Mouse (Mus musculus): Measurements from ENCODE around the gene Ipo13.

Ipo13 gene

DNA sequence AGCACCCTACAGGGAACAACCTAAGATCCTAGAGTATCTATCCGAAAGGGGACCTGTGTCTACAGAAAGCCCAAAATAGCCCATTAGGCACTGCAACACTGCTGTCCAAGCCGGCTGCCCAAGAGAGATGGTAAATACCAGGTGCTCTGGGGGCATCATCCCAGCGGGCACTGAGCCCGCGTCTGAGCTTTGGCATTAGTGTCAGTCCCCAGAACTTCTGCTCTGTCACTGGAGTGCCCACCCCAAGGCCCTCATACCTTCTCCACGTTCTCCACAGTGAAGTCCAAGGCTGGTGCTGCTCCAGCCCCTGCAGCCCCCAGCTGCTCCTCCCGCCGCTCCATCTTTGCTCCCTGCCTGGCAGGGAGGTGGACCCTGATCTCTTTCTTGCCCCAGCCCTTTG, 768 bp downstream of the Ipo13 start:
- DNase-seq (ENCODE audit: low spot score), result no peak

DNA sequence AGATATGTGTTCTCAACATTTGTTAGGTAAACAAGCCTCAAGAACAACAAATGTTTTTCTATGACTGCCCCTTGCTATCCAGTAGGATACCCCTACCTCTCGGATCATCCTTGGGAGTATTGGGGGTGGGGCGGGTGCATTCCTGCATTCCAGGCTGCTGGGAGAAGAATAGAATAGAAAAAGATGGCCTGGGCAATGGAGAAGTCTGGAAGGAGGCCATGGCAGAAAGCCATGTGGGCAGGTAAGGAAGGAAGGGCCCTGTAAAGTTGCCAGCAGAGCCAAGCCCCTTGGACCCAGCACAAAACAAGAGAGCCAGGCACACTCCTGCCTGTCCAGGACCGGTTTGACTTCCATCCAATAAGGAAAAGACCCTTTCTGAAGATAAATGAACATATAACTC, 1.4 kb downstream of the Ipo13 start:
- no peak for DNase-seq (ENCODE audit: low spot score)

DNA sequence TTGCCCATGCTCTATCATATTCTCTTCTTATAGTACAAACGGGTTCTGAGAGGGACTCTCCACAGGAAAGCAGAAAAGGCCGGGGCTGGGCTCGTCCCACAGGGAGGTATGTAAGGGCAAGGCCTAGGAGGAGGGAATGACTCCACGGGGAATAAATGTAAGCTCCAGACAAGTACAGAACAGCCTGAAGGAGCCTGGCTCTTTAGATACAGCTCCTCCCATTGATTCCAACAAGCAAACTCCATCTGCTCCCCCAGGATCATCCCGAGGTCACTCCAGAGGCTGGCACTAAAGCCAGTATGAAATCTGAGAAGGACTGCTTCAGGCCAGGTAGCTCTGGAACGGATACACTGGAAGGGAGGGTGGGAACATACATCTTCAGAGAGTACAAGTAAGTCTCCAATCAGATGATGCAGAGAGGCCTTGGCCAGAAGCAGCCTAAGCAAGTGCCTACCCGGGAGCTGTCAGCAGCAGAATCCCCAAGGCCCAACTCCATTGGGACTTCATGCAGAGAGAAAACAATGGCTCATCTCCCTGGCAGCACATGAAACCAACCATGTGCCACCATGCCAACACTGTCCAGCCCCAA, 2.0 kb downstream of the Ipo13 start:
- no peak for DNase-seq (ENCODE audit: low spot score)

DNA sequence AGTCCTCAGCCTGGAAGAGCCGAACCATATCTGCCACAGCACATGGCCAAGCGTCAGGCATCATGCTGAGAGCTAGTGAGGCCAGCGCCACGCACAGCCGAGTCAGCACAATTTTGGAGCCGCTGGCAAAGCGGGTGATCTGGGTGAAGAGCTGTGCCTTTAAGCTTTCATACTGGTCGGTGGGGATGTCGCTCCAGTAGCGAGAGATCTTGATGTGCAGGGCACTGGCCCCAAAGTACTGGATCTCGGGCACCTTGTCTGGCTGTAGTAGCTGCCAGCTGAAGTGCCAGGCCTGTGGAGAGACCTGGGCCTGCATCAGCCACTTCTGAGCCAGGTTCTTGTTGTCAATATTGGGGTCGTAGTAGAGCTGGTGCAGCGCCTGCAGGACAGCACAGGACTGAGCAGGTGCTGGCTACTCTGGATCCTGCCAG, 2.7 kb downstream of the Ipo13 start:
- no peak for DNase-seq (ENCODE audit: low spot score)

DNA sequence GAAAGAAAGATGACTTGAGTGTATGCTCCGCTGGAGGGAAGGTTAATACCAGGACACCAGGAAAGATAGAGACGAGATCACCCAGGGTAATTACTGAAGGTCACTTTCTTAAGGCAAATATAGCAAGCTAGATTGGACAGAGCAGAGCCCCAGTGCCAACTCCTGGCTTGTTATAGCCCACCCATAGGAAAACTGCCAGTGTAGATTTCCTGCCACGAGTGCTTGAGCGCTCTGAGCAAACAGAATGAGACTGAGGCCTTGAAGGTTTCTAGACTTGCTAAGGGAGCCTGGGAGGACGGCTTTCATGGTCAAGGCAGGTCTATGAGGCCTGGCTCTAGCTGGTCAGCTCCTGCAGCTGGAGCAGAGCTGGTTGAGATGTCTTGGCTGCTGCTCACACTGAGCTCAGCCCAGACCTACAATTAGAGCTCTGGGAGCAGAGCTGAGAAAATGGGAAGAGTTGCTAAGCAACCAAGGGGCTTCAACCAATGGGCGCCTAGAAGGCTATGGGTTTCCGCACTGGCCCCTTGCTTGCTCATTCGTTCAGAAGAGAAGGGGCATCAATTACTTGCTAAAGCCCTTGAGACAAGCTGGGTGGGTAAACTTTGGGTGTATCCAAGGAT, 5.9 kb downstream of the Ipo13 start:
- peak; percentile 47 for DNase-seq (ENCODE audit: low spot score)

DNA sequence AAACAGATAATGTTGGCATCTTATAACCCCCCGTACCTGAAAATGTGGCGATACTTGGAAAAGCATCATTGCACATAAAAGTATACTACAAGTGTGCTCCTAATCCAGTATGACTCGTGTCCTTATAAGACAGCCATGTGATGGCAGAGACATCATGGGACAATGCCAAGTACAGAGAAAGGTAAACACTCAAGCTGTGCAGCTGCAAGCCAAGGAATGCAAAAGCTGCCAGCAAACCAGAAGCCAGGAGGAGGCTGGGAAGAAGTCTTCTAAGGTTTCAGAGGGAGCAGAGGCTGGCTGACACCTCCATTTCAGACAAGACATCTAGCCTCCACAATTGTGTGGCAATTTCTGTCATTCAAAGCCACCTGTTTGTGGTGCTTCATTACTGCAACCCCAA, 8.6 kb downstream of the Ipo13 start:
- DNase-seq (ENCODE audit: low spot score), result no peak

DNA sequence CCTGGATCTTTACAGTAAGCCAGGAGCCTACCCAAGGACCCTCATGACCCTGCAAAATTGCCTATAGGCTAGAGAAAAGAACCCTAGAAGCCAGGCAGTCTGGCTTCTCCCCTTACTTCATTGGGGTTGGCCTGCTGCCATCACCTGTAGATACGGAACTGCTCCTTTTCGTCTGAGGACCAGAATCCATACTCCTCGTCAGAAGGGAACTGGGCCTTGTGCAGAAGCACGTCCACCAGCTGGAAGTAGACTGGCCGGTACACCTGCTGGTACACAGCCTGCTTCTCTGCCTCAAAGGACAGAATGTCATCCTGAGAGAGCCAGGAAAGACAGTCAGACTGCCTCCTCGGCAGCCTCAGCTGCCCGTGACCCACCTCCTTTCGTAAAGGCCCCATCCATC, 10.0 kb downstream of the Ipo13 start:
- no peak for DNase-seq (ENCODE audit: low spot score)

DNA sequence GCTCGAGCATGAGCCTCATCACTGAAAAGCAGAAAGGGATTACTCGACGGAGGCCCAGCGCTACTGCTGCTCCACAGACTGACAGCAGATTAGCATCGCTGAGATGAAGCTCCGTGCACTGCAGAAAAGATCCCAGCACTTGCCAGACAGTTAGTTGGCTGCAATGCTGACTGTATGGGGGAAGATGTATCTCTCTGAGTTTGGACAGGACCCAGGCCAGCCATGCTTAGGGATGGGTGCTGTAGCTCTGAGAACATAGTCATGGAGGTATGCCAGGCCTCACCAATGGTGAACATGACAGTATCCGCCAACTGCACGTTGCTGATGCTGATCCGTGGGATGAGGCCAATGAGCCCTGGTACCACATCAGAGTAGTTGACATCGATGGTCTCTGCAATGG, 10.7 kb downstream of the Ipo13 start:
- no peak for DNase-seq (ENCODE audit: low spot score)

DNA sequence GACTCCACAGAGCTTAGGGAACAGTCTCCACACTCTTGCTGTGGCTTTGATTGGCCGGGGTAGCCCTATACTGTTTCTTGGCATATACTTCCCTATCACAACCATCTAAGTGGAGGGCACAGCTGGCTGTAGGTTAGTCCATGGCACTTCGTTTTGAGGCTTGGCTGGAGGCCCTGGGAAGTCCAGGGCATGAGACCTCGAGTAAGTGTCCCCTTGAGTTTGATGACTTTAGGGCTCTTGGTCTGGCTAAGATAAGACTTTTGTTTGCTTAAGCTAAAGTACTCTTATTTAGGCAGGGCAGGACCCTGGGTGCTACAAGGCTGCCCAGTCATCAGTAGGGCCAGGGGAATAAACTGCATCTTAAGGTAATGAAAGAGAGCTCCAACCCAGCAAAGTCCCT, 16.7 kb downstream of the Ipo13 start:
- no peak for DNase-seq (ENCODE audit: low spot score)

DNA sequence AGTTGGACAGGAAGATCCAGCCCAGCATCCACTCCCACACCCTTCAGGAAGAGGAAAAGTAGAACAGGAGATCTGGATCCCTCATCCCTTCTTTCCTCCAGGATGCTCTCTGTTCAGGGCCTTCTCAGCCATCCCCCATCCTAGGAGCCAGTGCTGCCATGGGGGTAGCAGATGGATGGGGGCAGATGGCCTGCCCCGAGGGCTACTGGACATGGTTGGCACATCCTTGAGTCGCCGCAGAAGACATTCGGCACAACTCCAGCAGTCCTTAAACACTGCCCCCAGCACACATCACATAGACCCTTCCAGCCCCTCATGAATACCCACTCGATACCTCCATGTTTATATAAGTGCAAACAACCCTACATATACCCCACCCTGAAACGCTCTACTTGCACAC, 18.8 kb downstream of the Ipo13 start:
- no peak for DNase-seq (ENCODE audit: low spot score)

DNA sequence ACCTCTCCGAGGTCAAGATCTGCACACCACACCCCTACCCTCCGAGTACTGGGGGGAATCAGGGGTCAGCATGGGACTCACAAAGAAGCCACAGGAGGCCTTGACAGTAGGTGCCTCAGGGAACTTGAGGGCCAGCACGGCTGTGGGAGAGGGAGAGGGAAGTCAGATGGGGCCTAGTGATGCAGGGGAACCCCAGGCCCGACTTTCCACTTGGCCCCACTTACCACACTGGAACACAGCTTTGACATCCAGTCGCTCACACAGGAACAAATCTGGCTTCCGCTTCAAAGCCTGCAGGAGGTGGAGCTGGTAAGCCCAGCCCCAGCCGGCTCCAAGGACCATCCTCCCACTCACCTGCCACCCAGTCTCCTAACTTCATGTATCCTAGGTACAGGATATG, 19.5 kb downstream of the Ipo13 start:
- DNase-seq (ENCODE audit: low spot score), result no peak

DNA sequence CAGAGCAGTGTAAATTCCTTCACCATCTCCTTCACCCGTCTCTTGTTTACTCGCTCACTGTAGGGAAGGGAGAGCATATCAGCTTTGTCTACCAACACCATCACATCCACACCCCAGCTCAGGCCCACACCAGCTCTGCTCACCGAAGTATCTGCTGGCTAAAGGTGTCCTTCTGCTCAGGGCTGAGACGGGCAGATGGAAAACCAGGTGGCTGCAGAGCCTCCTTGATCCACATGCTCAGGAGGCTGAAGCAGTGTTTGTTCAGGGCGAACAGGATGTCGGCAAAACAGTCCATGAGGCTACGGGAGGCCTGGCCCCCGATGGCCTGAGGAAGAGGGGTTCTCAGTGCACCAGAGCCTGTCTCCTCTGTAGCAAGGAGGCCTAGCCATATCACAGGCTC, 20.2 kb downstream of the Ipo13 start:
- no peak for DNase-seq (ENCODE audit: low spot score)

DNA sequence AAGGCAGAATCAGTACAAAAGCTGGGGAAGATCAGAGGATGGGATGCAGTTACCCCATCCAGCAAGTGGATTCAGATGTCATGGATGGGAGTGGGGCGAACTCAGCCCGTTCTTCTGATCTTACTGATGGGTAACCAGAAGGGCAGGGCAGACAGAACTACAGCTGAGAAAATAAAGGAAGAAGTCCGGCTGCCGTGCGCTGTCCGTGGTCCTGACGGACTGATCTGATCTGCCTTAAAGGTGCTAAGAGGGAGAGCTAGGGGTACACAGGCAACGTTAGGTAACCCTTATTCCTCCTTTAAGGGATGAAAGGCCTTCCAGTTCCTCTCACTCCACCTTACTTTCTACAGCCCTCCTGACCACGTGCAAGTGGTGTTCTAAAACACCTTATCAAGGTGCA, 21.4 kb downstream of the Ipo13 start:
- DNase-seq (ENCODE audit: low spot score), result peak; percentile 63

DNA sequence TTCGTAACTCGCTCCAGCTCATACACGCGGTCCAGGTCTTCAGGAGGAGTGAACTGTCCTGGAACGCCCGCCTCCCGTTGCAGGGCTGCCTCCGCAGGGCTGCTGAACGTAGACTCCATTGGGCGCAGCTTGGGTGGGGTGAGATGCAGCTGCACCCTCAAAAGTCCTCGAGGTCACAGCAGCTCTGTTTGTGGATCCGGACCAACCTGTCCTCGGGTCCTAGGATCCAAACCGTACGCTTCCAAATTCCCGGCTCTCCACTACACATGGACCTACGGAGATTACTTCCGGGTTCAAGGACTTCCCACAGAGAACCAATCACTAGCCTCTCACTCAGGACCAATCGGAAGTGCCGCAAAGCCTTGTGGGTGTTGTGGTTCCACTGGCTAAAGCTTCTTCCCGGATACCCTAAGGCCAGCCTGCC, 23.0 kb downstream of the Ipo13 start, which contains the start of gene Dph2:
Gene Dph2 (minus strand): TSS at position 295 of the 424 bp plus-strand sequence.
- DNase-seq (ENCODE audit: low spot score), result peak; percentile 93

DNA sequence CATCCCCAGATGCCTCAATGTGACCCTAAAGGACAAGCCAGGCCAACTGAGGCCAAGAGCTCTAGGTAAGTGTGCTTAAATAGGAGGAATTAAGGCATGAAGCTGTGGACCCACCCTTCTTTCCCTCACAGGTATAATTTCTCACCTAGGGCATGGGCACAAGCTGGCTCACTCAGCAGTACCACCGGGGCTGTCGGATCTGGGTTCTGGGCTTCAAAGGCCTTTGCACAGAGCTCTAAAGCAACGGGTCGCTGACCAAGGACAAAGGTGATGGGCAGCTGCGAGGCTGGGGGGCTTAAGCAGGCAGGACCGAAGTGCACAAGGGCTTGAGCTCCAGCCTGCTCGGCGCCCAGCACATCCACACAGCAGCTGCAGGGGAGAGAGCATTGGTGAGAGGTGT, 24.0 kb downstream of the Ipo13 start:
- no peak for DNase-seq (ENCODE audit: low spot score)

DNA sequence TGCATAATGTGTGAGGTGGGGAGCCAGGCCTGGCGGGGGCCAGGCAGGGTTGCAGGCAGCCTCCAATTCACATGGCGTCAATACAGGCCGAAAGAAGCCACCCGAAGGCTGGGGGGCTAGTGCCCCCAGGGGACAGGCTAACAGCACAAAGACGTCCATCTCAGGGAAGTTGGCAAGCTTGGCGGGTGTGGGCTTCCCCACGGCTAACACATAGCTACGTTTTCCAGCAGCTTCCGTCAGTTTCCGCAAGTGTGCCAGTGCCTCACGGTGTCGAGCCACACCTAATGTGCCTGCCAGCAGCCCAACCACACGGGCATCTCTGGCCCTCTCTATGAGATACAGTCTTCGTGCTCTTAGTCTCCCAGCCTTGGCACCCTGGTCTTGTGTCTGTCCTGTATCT, 24.8 kb downstream of the Ipo13 start:
- no peak for DNase-seq (ENCODE audit: low spot score)

DNA sequence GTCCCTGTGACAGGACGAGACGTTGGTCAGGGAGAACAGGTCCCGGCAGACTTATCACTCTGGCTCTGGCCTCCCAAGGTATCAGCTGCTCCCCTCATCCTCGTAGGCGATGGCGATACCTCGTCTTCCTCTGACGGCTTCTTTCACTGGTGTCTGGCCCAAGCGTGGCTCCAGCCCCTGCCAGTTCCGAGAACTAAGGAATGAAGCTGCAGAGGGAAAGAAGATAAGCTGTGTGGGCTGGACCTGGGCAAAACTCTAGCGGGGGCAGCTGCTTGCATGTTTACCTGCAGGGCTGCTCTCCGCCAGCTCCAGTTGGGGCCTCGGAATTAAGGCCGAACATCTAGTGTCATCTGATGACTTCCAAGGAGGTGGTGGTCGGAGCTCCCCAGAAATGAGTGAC, 25.3 kb downstream of the Ipo13 start:
- no peak for DNase-seq (ENCODE audit: low spot score)

DNA sequence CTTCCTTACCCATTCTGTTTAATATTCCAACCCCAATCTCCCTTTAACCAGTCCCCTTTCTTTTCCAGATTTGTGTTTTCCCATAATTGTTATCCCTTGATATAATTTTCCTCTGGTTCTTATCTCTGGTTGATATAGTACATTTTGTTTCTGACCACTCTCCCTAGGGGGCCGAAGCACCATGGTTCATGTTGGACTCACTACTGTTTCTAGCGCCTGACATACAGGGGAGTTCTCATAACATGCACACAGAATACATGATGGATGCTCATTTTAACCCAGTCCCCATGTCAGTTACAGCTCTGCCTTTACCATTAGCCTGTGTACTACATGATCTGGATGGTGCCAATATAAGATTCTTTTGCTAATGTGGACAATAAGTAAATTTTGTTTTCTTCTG, 26.9 kb downstream of the Ipo13 start:
- no peak for DNase-seq (ENCODE audit: low spot score)

DNA sequence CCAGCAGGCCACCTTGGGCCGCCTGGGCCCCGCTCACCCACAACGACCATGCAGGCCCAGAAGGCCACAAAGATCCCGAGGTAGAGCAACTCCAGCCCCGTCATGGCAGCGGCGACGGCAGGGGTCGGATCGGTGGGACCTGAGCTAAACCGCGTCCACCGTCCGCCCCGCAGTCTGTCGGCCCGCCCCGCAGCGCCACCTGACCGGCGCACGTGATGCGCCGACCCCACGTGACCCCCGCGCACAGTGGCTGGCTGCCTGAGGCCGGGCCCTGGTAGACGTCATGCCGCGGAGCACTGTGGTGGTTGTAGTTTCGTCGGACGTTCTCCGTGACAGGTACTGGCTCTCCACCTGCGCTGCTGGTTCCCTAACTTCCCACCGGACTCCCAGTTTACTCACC, 27.7 kb downstream of the Ipo13 start, which contains the start of gene Atp6v0b:
Gene Atp6v0b (minus strand): TSS at position 201 of the 400 bp plus-strand sequence.
- peak; percentile 92 for DNase-seq (ENCODE audit: low spot score)

DNA sequence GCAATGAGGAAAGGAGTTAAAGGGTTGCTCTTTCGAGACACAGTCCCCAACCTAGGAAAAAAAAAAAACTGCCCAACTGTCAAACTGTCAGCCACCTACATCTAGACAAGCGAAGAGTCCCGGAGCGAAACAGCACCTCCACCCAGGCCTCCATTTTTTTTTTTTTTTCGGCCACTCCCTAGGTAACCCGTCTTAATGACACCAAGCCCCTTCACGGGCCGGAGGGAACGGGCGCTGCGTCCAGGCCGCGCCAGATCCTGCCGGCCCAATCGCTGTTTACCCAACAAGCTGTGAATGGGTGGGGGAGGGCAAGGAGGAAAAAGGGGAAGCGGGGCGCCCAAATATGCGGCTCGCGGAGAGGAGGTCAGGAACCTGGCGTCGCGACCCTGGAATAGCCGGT, 28.2 kb downstream of the Ipo13 start:
- DNase-seq (ENCODE audit: low spot score), result peak; percentile 10

DNA sequence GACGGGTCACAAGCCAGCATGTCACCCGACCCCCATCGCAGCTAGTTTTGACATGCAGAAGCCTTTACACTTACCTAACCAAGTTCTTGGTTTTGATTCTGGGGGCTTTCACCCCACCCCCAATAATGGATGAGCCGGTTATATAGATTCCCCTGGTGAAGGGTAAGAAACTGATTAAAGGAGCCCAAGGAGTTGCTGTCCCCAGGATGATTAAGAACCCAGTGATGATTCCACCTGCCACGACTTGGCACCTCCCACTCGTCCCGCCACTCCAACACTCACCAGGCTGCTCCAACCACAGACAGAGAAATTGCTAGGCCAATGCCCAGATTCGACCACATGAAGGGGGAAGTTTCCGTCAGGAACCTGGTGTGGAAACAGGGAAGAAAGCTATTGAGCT, 28.8 kb downstream of the Ipo13 start:
- DNase-seq (ENCODE audit: low spot score), result no peak

DNA sequence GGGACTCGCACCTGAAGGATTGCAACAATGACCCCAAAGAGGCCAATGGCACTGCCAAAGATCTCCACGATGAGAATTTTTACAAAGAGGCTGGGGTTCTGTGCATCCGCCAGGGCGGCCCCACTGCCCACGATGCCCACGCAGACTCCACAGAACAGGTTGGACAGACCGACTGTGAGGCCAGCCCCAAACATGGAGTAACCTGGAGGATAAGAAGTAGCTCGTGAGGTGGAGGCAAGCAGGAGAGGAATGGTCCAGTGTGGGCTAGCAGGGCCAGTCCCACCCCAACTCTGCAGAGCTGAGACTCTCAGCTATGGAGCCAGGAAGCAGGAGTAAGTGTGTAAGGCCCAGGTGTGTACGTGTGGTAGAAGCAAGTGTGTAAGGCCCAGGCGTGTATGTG, 29.7 kb downstream of the Ipo13 start:
- no peak for DNase-seq (ENCODE audit: low spot score)

DNA sequence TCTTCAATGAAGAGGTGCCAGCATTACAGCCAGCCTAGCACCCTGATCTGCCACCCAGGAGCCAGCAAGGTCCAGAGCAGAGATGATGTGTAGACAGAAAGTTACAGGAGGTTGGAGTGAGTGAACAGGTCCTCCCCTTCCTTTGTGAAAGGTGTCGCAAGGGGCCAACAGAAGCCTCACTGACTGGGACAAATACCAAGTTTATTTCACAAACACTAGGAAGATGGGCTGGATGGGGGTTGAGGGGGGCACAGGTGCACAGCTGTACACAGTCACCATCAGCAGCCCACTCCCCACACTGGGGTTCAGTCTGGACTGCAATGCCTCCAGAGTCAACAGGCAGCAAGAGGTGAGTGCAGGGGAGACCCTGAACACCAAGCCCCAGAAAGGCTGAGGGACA, 30.7 kb downstream of the Ipo13 start:
- no peak for DNase-seq (ENCODE audit: low spot score)
